Mouse (Mus musculus): ENCODE measurements around the gene Mrps14. TPM values are rescaled to one million over a fixed set of nuclear protein-coding genes. Genes with fewer than 3 reads are reported as not detected.

Mrps14 gene
- 84.3 TPM for polyA plus RNA-seq (2014; fragmentation: Illumina TruSeq; extraction: RNeasy Lipid Tissue Mini Kit (QIAGEN cat#74804); ENCODE audit: low read depth, low replicate concordance)

GRCm38 (mm10) chr1:160194529-160195336 lies at the start of gene Mrps14:
Gene Mrps14 (plus strand): TSS chr1:160195215.

GRCm38 (mm10) chr1:160153480-160153879 lies 41.5 kb upstream of the Mrps14 start, which contains the start of gene Tnn:
Gene Tnn (minus strand): TSS chr1:160153580.

GRCm38 (mm10) chr1:160212703-160213669 lies 18.0 kb downstream of the Mrps14 start, which contains the start of gene Cacybp:
Gene Cacybp (minus strand): TSS chr1:160212875.

Other genes starting within 250 kb of the Mrps14 start
- gene 4930523C07Rik, start 150.8 kb upstream of the Mrps14 start, polyA plus RNA-seq (2014; fragmentation: Illumina TruSeq; extraction: RNeasy Lipid Tissue Mini Kit (QIAGEN cat#74804); ENCODE audit: low read depth, low replicate concordance) = 13.7 TPM
- gene Tnn, start 41.6 kb upstream of the Mrps14 start, polyA plus RNA-seq (2014; fragmentation: Illumina TruSeq; extraction: RNeasy Lipid Tissue Mini Kit (QIAGEN cat#74804); ENCODE audit: low read depth, low replicate concordance) = not detected
- 60.2 TPM for gene Cacybp, start 17.7 kb downstream of the Mrps14 start, polyA plus RNA-seq (2014; fragmentation: Illumina TruSeq; extraction: RNeasy Lipid Tissue Mini Kit (QIAGEN cat#74804); ENCODE audit: low read depth, low replicate concordance)